Mouse (Mus musculus): Measurements from ENCODE around the gene Zbtb49.

The Zbtb49 gene

GRCm38 (mm10) chr5:38195941-38196340 lies 24.3 kb downstream of the Zbtb49 start:
- DNase-seq (ENCODE audit: low spot score in 2 of 2): no peak

- DNase-seq (ENCODE audit: low spot score in 2 of 2): no peak
These were observed 25.3 kb downstream of the Zbtb49 start for GRCm38 (mm10) chr5:38194946-38195345.

- DNase-seq (ENCODE audit: low spot score in 2 of 2): no peak
These were observed 29.4 kb downstream of the Zbtb49 start for GRCm38 (mm10) chr5:38190907-38191306.

- no peak for DNase-seq (ENCODE audit: low spot score in 2 of 2)
These were observed 33.3 kb downstream of the Zbtb49 start for GRCm38 (mm10) chr5:38187006-38187405.

- no peak for DNase-seq (ENCODE audit: low spot score in 2 of 2)
These were observed 35.5 kb downstream of the Zbtb49 start for GRCm38 (mm10) chr5:38184688-38185285.

GRCm38 (mm10) chr5:38174256-38174912 lies 45.9 kb downstream of the Zbtb49 start:
- DNase-seq (ENCODE audit: low spot score in 2 of 2): no peak

- DNase-seq (ENCODE audit: low spot score in 2 of 2): no peak
These were observed 46.5 kb downstream of the Zbtb49 start for GRCm38 (mm10) chr5:38173766-38174165.

- no peak for DNase-seq (ENCODE audit: low spot score in 2 of 2)
These were observed 51.8 kb downstream of the Zbtb49 start for GRCm38 (mm10) chr5:38168497-38168896.

GRCm38 (mm10) chr5:38159634-38160413 lies 60.4 kb downstream of the Zbtb49 start, which contains the start of gene Nsg1:
Nsg1 (minus strand) TSS chr5:38159907.
- peak in 1 of 2 experiments; percentile 43 for DNase-seq (ENCODE audit: low spot score in 2 of 2)

- DNase-seq (ENCODE audit: low spot score in 2 of 2): peak; percentile 92
These were observed 61.2 kb downstream of the Zbtb49 start for GRCm38 (mm10) chr5:38158947-38159633.

GRCm38 (mm10) chr5:38158501-38158946 lies 61.7 kb downstream of the Zbtb49 start:
- DNase-seq (ENCODE audit: low spot score in 2 of 2): peak; percentile 76 to 85

- peak in 1 of 2 experiments; percentile 56 for DNase-seq (ENCODE audit: low spot score in 2 of 2)
These were observed 62.7 kb downstream of the Zbtb49 start for GRCm38 (mm10) chr5:38157481-38158020.

GRCm38 (mm10) chr5:38153636-38154035 lies 66.6 kb downstream of the Zbtb49 start:
- no peak for DNase-seq (ENCODE audit: low spot score in 2 of 2)

GRCm38 (mm10) chr5:38152201-38153108 lies 67.8 kb downstream of the Zbtb49 start:
- peak in 1 of 2 experiments; percentile 44 for DNase-seq (ENCODE audit: low spot score in 2 of 2)

- DNase-seq (ENCODE audit: low spot score in 2 of 2): peak in 1 of 2 experiments; percentile 68
These were observed 69.0 kb downstream of the Zbtb49 start for GRCm38 (mm10) chr5:38151264-38151663.

GRCm38 (mm10) chr5:38146524-38146923 lies 73.7 kb downstream of the Zbtb49 start:
- DNase-seq (ENCODE audit: low spot score in 2 of 2): peak in 1 of 2 experiments; percentile 24

- no peak for DNase-seq (ENCODE audit: low spot score in 2 of 2)
These were observed 79.4 kb downstream of the Zbtb49 start for GRCm38 (mm10) chr5:38140893-38141292.

Data from right cerebral cortex, postnatal 10 days (tissue).